Mouse (Mus musculus): ENCODE measurements at regions not wholly inside any gene's neighbourhood (a gene's known extent, or its start where the extent isn't known, plus 50 kb on each side); places are given as distances from the start of the nearest gene placed in this dataset.

DNA sequence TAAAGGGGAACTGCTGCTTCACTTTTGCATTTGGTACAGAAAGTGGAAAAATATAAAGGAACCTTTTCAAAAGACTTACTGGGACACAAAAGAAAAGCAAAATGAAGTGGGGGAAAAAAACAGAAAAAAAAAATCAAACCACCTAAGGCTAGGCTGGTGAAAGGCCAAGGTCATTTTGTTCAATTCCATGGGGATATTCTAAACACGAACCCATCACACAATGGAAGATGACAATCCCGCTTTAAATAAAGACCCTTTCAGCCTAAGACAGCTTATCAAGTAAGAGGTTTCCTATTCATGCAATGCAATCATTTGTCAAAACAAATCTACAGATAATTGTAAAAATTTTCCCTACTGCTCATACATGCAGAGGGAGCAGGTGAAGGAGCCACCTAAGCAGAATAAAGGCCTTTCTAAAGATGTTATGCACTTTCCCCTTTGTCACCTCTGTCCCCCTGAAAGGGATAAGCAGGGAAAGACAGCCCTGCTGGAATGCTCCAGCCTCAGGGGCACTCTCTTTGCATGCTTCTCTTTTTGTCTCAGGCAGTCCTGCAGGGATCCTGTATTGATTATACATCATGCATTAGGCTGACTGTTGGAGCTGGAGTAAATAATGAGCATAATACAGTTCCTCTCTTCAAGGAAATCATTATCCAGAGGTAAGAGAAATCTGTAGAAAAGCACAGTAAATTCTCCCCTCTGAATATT is 367.8 kb downstream of the 1190002N15Rik start:
- WGBS = 89% methylated on average over 2 of the region's 2 CpGs
- Histone ChIP-seq H3K4me1 (replicated peaks; ENCODE audit: insufficient read depth, low read length) (no peaks in the 10 kb centered on the region), H3K4me2 (ENCODE audit: low read length) (no peak overlapping the region), H3K36me3 (ENCODE audit: insufficient read depth, low read length) (no peaks in the 10 kb centered on the region), H3K9ac (ENCODE audit: low read depth, low read length) (no peak overlapping the region), H3K4me3 (replicated peaks; ENCODE audit: low read depth, low read length) (no peak overlapping the region), H3K27me3 (ENCODE audit: insufficient read depth, low read length) (no peaks in the 10 kb centered on the region), H3K9me3 (replicated peaks; ENCODE audit: low read length) (no peaks in the 10 kb centered on the region), H3K27ac (no peak overlapping the region)
- DNase-seq (ENCODE audit: low spot score) = no peak
- no peak for ATAC-seq (replicated peaks; ENCODE audit: low FRiP score, low read depth)
- TF ChIP-seq CTCF (IDR thresholded peaks at IDR 0.05; ENCODE audit: low read depth) = no peak

DNA sequence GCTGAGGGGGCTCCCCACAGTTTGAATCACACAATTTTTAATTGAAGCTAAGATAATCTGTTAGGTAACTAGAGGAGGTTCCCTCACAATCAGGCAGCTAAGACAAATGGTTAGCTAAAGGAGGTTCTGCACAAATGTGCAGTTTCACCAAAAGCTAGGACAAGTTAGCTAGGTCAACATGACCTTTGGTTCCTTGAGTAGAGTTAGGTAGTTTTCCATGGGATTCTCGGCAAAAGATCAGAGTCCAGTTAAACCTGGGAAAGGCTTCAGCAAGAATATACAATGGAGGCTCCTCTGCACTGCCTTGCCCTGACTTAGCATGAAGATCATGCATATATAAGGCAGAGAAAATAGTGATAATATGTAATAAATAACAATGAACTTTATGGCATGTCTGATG is 374.2 kb downstream of the 1190002N15Rik start:
- 84% methylated on average over 1 of the region's 1 CpGs for WGBS

DNA sequence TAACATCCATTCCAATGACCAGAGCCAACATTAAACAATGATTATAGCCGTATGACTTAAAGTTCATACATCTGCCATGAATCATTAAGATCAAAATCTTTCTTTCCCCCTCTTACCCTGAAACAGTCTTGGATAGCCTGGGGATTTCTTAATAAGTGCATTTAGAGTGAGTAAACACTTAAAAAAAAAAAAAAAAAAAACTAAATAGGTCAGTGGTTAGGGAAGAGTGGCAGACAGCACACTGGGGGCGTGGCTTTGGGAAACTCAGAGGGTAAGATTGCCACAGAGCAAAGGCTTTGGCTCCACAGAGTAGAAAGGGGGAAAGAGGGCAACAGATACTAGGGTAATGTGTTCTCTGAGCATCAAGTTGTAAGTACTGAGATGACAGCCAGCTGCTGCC is 382.3 kb downstream of the 1190002N15Rik start:
- no peak for TF ChIP-seq CTCF (IDR thresholded peaks at IDR 0.05; ENCODE audit: low read depth)

More for the DNA sequence above, 374.2 kb downstream of the 1190002N15Rik start:
- DNase-seq (ENCODE audit: low spot score) (no peak), ATAC-seq (replicated peaks; ENCODE audit: low FRiP score, low read depth) (no peak)
- Histone ChIP-seq H3K4me3 (replicated peaks; ENCODE audit: low read depth, low read length) (no peak overlapping the region), H3K4me1 (replicated peaks; ENCODE audit: insufficient read depth, low read length) (no peaks in the 10 kb centered on the region), H3K27ac (no peak overlapping the region), H3K9me3 (replicated peaks; ENCODE audit: low read length) (no peaks in the 10 kb centered on the region), H3K9ac (ENCODE audit: low read depth, low read length) (no peak overlapping the region), H3K27me3 (ENCODE audit: insufficient read depth, low read length) (no peaks in the 10 kb centered on the region), H3K4me2 (ENCODE audit: low read length) (no peak overlapping the region), H3K36me3 (ENCODE audit: insufficient read depth, low read length) (no peaks in the 10 kb centered on the region)
- TF ChIP-seq CTCF (IDR thresholded peaks at IDR 0.05; ENCODE audit: low read depth) = no peak

DNA sequence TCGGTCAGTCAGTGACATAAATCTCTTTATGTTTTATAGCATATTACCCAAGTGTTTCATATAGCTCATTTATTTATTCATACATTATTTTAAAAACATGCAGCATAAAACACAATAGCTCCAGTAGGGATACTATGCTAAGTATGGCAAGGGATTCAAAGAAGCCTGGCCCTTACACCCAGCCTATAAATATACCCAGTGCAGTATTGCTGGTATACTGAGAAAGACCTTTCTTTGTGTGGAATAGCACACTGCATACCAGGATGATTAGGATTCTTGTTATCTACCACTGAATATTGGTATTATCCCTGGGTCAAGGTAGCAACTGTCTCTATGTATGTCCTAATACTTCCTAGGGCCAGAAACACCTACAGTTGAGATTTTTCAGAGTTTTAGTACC is 389.4 kb downstream of the 1190002N15Rik start:
- Histone ChIP-seq H3K36me3 (ENCODE audit: insufficient read depth, low read length) (no peaks in the 10 kb centered on the region), H3K4me2 (ENCODE audit: low read length) (no peak overlapping the region), H3K27ac (no peak overlapping the region), H3K9ac (ENCODE audit: low read depth, low read length) (no peak overlapping the region), H3K9me3 (replicated peaks; ENCODE audit: low read length) (no peaks in the 10 kb centered on the region), H3K4me3 (replicated peaks; ENCODE audit: low read depth, low read length) (no peak overlapping the region), H3K4me1 (replicated peaks; ENCODE audit: insufficient read depth, low read length) (no peaks in the 10 kb centered on the region), H3K27me3 (ENCODE audit: insufficient read depth, low read length) (no peaks in the 10 kb centered on the region)
- ATAC-seq (replicated peaks; ENCODE audit: low FRiP score, low read depth) = no peak
- DNase-seq (ENCODE audit: low spot score) = no peak
- 30% methylated on average over 1 of the region's 1 CpGs for WGBS
- TF ChIP-seq CTCF (IDR thresholded peaks at IDR 0.05; ENCODE audit: low read depth) = no peak

More for the DNA sequence above, 382.3 kb downstream of the 1190002N15Rik start:
- Histone ChIP-seq H3K4me2 (ENCODE audit: low read length) (no peak overlapping the region), H3K27ac (no peak overlapping the region), H3K4me3 (replicated peaks; ENCODE audit: low read depth, low read length) (no peak overlapping the region), H3K36me3 (ENCODE audit: insufficient read depth, low read length) (no peaks in the 10 kb centered on the region), H3K9me3 (replicated peaks; ENCODE audit: low read length) (no peaks in the 10 kb centered on the region), H3K27me3 (ENCODE audit: insufficient read depth, low read length) (no peaks in the 10 kb centered on the region), H3K4me1 (replicated peaks; ENCODE audit: insufficient read depth, low read length) (no peaks in the 10 kb centered on the region), H3K9ac (ENCODE audit: low read depth, low read length) (no peak overlapping the region)
- DNase-seq (ENCODE audit: low spot score) (no peak), ATAC-seq (replicated peaks; ENCODE audit: low FRiP score, low read depth) (no peak)
- WGBS = 51% methylated on average over 2 of the region's 2 CpGs

DNA sequence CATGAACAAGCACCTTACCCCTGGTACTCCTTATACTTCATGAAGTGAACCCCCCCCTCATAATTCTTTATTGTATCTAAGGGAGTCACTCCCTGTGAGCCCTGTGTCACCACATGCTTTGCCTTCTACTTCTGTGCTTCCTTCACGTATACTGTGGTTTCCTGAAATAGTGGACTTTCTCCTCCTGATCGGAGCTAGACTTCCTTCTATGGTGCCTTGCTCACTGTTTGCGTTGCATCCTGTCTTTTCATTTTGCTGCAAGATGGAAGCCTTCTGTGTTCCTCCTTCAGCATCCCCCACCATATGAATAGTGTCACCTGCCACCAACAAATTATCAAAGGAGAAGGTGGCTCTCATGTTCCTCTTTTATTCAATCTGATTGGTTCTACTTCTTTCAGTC is 391.1 kb downstream of the 1190002N15Rik start:
- Histone ChIP-seq H3K9ac (ENCODE audit: low read depth, low read length) (no peak overlapping the region), H3K27ac (no peak overlapping the region), H3K4me1 (replicated peaks; ENCODE audit: insufficient read depth, low read length) (no peaks in the 10 kb centered on the region), H3K27me3 (ENCODE audit: insufficient read depth, low read length) (no peaks in the 10 kb centered on the region), H3K4me2 (ENCODE audit: low read length) (no peak overlapping the region), H3K36me3 (ENCODE audit: insufficient read depth, low read length) (no peaks in the 10 kb centered on the region), H3K9me3 (replicated peaks; ENCODE audit: low read length) (no peaks in the 10 kb centered on the region), H3K4me3 (replicated peaks; ENCODE audit: low read depth, low read length) (no peak overlapping the region)
- ATAC-seq (replicated peaks; ENCODE audit: low FRiP score, low read depth) = no peak
- no peak for TF ChIP-seq CTCF (IDR thresholded peaks at IDR 0.05; ENCODE audit: low read depth)
- DNase-seq (ENCODE audit: low spot score) = no peak
- WGBS = 92% methylated on average over 3 of the region's 3 CpGs

DNA sequence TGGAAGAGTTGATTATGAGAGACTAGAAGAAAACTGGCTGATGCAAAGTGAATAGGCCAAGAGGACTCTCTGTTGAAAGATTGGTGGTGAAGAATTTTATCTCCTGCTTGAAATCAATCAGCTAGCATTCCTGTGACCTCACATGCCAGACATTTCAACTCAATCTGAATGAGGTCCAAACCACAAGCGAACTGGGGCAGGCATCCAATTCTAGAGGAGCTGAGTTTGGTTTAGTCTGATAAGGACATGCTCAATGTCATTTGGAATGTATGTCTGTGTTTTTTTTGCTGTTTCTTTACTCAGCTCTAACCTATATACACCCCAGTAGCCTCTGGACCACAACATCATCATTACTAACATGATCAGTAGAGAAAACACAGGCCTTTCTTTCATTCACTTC is 401.4 kb downstream of the 1190002N15Rik start:
- H3K27me3 ChIP-seq (ENCODE audit: insufficient read depth, low read length) = no peaks in the 10 kb centered on the region
- H3K27ac ChIP-seq = no peak overlapping the region
- no peaks in the 10 kb centered on the region for H3K9me3 ChIP-seq (replicated peaks; ENCODE audit: low read length)
- ATAC-seq (replicated peaks; ENCODE audit: low FRiP score, low read depth) (no peak), DNase-seq (ENCODE audit: low spot score) (peak; percentile 13)
- no peak overlapping the region for H3K9ac ChIP-seq (ENCODE audit: low read depth, low read length)
- no peak overlapping the region for H3K4me3 ChIP-seq (replicated peaks; ENCODE audit: low read depth, low read length)
- 59% methylated on average over 1 of the region's 1 CpGs for WGBS
- no peak overlapping the region for H3K4me2 ChIP-seq (ENCODE audit: low read length)
- no peaks in the 10 kb centered on the region for H3K36me3 ChIP-seq (ENCODE audit: insufficient read depth, low read length)
- no peak for TF ChIP-seq CTCF (IDR thresholded peaks at IDR 0.05; ENCODE audit: low read depth)
- H3K4me1 ChIP-seq (replicated peaks; ENCODE audit: insufficient read depth, low read length) = no peaks in the 10 kb centered on the region

DNA sequence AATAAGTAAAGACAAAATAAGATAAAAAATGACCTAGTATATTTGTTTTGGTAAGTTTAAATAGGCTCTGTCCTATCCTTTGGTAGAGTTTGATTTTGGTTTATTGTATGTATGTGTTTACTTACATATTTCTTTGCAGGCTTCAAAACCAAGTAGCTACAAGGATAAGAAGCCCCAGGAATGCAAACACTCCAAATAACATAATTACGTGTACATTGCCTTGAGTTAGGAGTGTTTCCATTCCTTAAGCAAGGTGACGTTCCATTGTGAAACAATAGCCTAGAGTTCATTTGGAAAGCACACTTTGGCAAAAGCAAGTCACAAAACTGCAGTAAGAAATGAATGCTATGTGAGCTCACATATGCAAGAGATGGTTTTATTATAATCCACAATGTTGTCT is 404.2 kb downstream of the 1190002N15Rik start:
- 84% methylated on average over 2 of the region's 2 CpGs for WGBS
- no peak for ATAC-seq (replicated peaks; ENCODE audit: low FRiP score, low read depth)
- no peak overlapping the region for H3K4me2 ChIP-seq (ENCODE audit: low read length)

More for the DNA sequence above, 404.2 kb downstream of the 1190002N15Rik start:
- no peak overlapping the region for H3K27ac ChIP-seq
- no peak overlapping the region for H3K4me3 ChIP-seq (replicated peaks; ENCODE audit: low read depth, low read length)
- H3K9me3 ChIP-seq (replicated peaks; ENCODE audit: low read length) = no peaks in the 10 kb centered on the region
- no peak overlapping the region for H3K9ac ChIP-seq (ENCODE audit: low read depth, low read length)
- H3K4me1 ChIP-seq (replicated peaks; ENCODE audit: insufficient read depth, low read length) = no peaks in the 10 kb centered on the region
- DNase-seq (ENCODE audit: low spot score) = no peak
- no peaks in the 10 kb centered on the region for H3K27me3 ChIP-seq (ENCODE audit: insufficient read depth, low read length)
- H3K36me3 ChIP-seq (ENCODE audit: insufficient read depth, low read length) = no peaks in the 10 kb centered on the region
- TF ChIP-seq CTCF (IDR thresholded peaks at IDR 0.05; ENCODE audit: low read depth) = no peak
